Mouse (Mus musculus) kidney, postnatal 4 days (tissue): ENCODE measurements at regions not wholly inside any gene's neighbourhood (a gene's known extent, or its start where the extent isn't known, plus 50 kb on each side); places are given as distances from the start of the nearest gene placed in this dataset.

Experiments
- DNase-seq, 2 experiments: peaks; one replicate each; pipeline ENCODE4 v3.0.0; 2021; ENCODE audit warnings: mixed read lengths in 2 of 2

GRCm38 (mm10) chr5:18080761-18081160, 118.4 kb downstream of the Gnat3 start:
- DNase-seq, result no peak

- DNase-seq, result no peak
Observed at GRCm38 (mm10) chr5:18082219-18082618, 119.9 kb downstream of the Gnat3 start.

GRCm38 (mm10) chr5:18083789-18084188, 121.4 kb downstream of the Gnat3 start:
- no peak for DNase-seq

GRCm38 (mm10) chr5:18085456-18085855, 123.1 kb downstream of the Gnat3 start:
- DNase-seq, result no peak

GRCm38 (mm10) chr5:18087919-18088445, 125.6 kb downstream of the Gnat3 start:
- peak; percentile 60 to 74 for DNase-seq

GRCm38 (mm10) chr5:18089956-18090355, 127.6 kb downstream of the Gnat3 start:
- DNase-seq, result no peak

GRCm38 (mm10) chr5:18114905-18115689, 152.7 kb downstream of the Gnat3 start:
- no peak for DNase-seq

GRCm38 (mm10) chr5:18135794-18136678, 173.7 kb downstream of the Gnat3 start:
- no peak for DNase-seq

GRCm38 (mm10) chr5:18137450-18138061, 175.2 kb downstream of the Gnat3 start:
- no peak for DNase-seq

- DNase-seq, result no peak
Observed at GRCm38 (mm10) chr5:18152241-18152640, 189.9 kb downstream of the Gnat3 start.

- DNase-seq, result no peak
Observed at GRCm38 (mm10) chr5:18153703-18154102, 191.4 kb downstream of the Gnat3 start.

GRCm38 (mm10) chr5:18163515-18163914, 196.6 kb downstream of the Gnai1 start:
- DNase-seq, result no peak

- no peak for DNase-seq
Observed at GRCm38 (mm10) chr5:18177810-18178209, 182.3 kb downstream of the Gnai1 start.

- DNase-seq, result no peak
Observed at GRCm38 (mm10) chr5:18211395-18212057, 148.6 kb downstream of the Gnai1 start.
